Mouse (Mus musculus): Measurements from ENCODE around the gene Tiprl.

- TF ChIP-seq POLR2A (IDR thresholded peaks at IDR 0.05; ENCODE audit: low read depth, low read length) (0 out of 2 replicates have a peak, but pooled peaks have one; percentile 2), CTCF (IDR thresholded peaks at IDR 0.05; ENCODE audit: borderline replicate concordance, insufficient read depth, low read length) (no peak)
Measured at GRCm38 (mm10) chr1:165194662-165195013, 42.2 kb downstream of the Tiprl start.
